Mouse (Mus musculus): ENCODE measurements around the gene Nkx2-3. TPM values are rescaled to one million over a fixed set of nuclear protein-coding genes. Genes with fewer than 3 reads are reported as not detected.
A peak's percentile ranks its signal among the peaks of the same experiment; 100 is the strongest.

Gene Nkx2-3
- 28.7 and 29.7 TPM in 2 replicates for total RNA-seq (2017)

GRCm38 (mm10) chr19:43612051-43612450, at the start of gene Nkx2-3:
Nkx2-3 (plus strand) TSS chr19:43612325.
- ATAC-seq (replicated peaks in 1 of 2; ENCODE audit: insufficient read depth in 1 of 2, low FRiP score in 2 of 2, low TSS enrichment in 1 of 2, low read depth in 1 of 2, poor library complexity in 2 of 2, severe bottlenecking in 2 of 2), result peak; percentile 58 to 60

DNA sequence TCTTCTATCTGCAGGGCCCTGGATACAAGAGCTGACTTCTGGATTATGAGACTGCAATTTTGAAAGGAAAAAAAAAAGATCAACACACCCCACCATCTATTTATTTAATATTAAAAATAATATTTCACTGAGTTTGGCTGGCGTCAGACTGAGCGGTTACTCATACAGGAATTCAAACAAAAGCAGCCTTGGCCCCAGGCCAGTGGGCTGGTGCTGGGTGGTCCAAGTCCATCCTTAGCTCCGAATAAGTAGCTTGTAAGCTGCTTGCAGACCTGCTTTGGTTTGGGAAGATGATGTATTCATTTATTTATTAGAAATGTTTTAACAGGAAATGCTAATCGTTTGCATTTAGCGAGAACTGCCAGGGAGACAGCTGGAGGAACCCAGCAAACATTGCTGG, 49.0 kb upstream of the Nkx2-3 start:
- ATAC-seq (replicated peaks in 1 of 2; ENCODE audit: insufficient read depth in 1 of 2, low FRiP score in 2 of 2, low TSS enrichment in 1 of 2, low read depth in 1 of 2, poor library complexity in 2 of 2, severe bottlenecking in 2 of 2), result no peak

DNA sequence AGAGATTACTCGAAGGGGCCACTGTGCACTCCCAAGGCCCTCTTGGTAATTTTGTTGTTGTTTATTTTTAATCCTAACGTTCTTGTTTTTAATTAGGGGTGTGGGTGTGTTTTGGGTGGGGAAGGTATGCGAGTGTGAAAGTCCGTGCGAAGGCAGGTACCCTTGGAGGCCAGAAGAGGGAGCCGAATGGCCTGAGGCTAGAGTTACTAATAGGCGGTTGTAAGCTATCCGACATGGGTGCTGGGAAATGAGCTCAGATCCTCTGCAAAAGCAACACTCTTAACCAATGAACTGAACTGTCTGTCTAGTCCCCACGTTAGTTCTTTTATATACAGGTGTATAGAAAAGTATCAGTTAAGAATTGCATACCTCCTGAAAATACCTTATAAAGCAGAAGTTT, 43.8 kb upstream of the Nkx2-3 start:
- ATAC-seq (replicated peaks in 1 of 2; ENCODE audit: insufficient read depth in 1 of 2, low FRiP score in 2 of 2, low TSS enrichment in 1 of 2, low read depth in 1 of 2, poor library complexity in 2 of 2, severe bottlenecking in 2 of 2), result no peak

DNA sequence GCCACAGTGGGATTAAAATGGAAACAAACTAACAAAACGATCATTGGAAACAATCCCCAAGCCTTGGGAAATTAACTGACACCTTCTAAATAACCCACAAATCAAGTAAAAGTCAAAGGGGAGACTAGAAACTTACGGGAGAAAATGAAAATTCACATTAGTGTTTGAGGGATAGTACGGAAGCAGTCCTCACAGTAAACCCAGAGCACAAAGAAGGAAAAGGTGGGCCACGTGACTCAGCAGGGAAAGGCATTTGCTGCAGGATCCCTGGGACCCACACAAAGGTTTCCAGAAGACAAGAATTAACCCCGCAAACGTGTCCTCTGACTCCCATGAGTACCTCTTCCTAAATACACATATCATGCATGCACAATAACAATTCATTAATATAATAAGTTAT, 43.0 kb upstream of the Nkx2-3 start:
- ATAC-seq (replicated peaks in 1 of 2; ENCODE audit: insufficient read depth in 1 of 2, low FRiP score in 2 of 2, low TSS enrichment in 1 of 2, low read depth in 1 of 2, poor library complexity in 2 of 2, severe bottlenecking in 2 of 2), result no peak

- peak; percentile 83 to 91 for ATAC-seq (replicated peaks in 1 of 2; ENCODE audit: insufficient read depth in 1 of 2, low FRiP score in 2 of 2, low TSS enrichment in 1 of 2, low read depth in 1 of 2, poor library complexity in 2 of 2, severe bottlenecking in 2 of 2)
Measured at GRCm38 (mm10) chr19:43570831-43571790, 41.0 kb upstream of the Nkx2-3 start.

DNA sequence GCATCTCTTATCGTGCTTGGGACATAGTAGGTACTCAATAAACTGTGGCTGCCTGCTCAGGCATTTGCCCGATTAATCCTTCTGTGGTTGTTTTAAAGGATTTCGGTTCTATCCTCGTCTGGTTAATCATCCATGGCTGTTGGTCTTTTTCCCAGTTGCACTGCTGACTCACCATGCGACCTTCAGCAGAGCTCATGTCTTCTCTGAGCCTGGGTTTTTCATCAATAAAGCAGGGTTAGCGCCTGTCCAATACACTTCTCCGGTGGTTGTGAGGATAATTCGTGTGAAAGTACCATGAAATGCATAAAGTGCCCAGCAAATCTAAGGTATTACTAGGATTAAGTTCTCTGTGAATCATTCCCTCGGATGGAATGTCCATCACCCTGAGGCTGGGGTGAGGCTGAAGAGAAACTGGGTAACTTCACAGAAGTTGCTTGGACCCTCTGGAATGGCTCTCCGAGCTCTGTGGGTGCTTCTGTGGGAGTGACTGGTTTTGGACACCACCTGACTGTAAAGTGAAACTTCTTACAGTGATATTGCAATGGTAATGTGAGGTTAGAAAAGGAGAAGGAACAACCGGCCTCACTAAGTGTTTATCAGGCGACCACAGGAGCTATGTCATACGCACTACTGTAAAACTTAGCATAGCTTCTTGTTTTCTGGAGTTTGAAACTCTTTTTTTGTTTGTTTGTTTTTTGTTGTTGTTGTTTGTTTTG, 32.9 kb upstream of the Nkx2-3 start:
- ATAC-seq (replicated peaks in 1 of 2; ENCODE audit: insufficient read depth in 1 of 2, low FRiP score in 2 of 2, low TSS enrichment in 1 of 2, low read depth in 1 of 2, poor library complexity in 2 of 2, severe bottlenecking in 2 of 2), result peak; percentile 88 to 90

DNA sequence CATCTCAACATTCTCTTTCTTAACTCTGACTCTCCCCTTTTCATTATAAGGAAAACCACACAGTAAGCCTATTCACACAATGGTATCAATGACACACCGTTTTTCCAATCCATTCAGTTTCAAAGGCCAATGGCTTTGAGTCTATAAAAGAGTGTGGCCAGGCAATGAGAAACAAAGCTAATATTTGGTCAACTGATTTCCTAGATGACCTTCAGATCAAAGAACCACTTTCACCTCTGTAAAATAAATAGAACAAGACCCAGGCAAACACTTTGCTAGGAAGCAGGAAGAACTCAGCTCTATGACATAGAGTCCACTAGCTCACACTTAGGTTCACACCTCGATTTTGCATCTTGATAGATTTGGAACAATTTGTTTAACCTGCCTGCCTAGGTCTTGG, 30.9 kb upstream of the Nkx2-3 start:
- ATAC-seq (replicated peaks in 1 of 2; ENCODE audit: insufficient read depth in 1 of 2, low FRiP score in 2 of 2, low TSS enrichment in 1 of 2, low read depth in 1 of 2, poor library complexity in 2 of 2, severe bottlenecking in 2 of 2), result no peak

GRCm38 (mm10) chr19:43583192-43583591, 28.9 kb upstream of the Nkx2-3 start:
- no peak for ATAC-seq (replicated peaks in 1 of 2; ENCODE audit: insufficient read depth in 1 of 2, low FRiP score in 2 of 2, low TSS enrichment in 1 of 2, low read depth in 1 of 2, poor library complexity in 2 of 2, severe bottlenecking in 2 of 2)

DNA sequence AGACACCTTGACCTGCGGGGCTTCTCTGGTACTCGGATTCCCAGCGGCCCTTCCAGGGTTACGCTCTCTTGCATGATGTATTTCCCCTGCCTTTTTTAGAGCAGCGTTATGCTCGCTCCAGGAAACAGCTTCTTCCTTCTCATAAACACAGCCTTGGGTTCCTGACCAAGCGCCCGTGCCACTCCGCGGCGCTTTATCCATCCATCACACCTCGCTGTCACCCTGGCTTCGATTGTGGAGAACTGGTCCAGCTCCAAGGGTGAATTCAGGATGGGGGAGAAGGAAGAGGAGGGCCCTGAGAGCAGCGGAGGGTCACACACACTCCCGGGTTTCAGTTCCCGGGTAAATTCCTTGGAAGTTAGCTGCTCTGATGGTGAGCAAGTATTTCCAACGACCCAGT, 28.5 kb upstream of the Nkx2-3 start:
- ATAC-seq (replicated peaks in 1 of 2; ENCODE audit: insufficient read depth in 1 of 2, low FRiP score in 2 of 2, low TSS enrichment in 1 of 2, low read depth in 1 of 2, poor library complexity in 2 of 2, severe bottlenecking in 2 of 2), result peak in 1 of 2 experiments; percentile 28; a peak in 1 of 4 replicates

GRCm38 (mm10) chr19:43584788-43585187, 27.3 kb upstream of the Nkx2-3 start:
- peak in 1 of 2 experiments; percentile 39; a peak in 1 of 4 replicates for ATAC-seq (replicated peaks in 1 of 2; ENCODE audit: insufficient read depth in 1 of 2, low FRiP score in 2 of 2, low TSS enrichment in 1 of 2, low read depth in 1 of 2, poor library complexity in 2 of 2, severe bottlenecking in 2 of 2)

- no peak for ATAC-seq (replicated peaks in 1 of 2; ENCODE audit: insufficient read depth in 1 of 2, low FRiP score in 2 of 2, low TSS enrichment in 1 of 2, low read depth in 1 of 2, poor library complexity in 2 of 2, severe bottlenecking in 2 of 2)
Measured at GRCm38 (mm10) chr19:43592026-43592425, 20.1 kb upstream of the Nkx2-3 start.

DNA sequence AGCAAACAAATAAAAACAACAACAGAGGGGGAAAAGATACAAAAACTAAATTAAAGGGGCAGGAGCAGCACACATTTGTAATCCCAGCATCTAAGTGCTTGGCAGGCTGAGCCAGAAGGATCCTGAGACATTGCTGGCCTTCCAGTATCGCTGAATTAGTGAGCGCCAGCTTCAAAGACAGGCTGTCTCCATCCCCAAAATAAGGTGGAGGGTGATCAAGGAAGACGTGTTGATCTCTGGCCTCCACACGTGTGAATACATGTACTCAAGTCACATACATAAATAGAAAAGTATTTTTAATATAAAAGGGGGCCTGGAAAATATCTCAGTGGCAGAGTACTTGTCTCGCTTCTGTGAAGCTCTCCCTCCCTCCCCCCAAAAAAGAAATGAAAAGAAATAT, 15.1 kb upstream of the Nkx2-3 start:
- no peak for ATAC-seq (replicated peaks in 1 of 2; ENCODE audit: insufficient read depth in 1 of 2, low FRiP score in 2 of 2, low TSS enrichment in 1 of 2, low read depth in 1 of 2, poor library complexity in 2 of 2, severe bottlenecking in 2 of 2)

- ATAC-seq (replicated peaks in 1 of 2; ENCODE audit: insufficient read depth in 1 of 2, low FRiP score in 2 of 2, low TSS enrichment in 1 of 2, low read depth in 1 of 2, poor library complexity in 2 of 2, severe bottlenecking in 2 of 2), result no peak
Measured at GRCm38 (mm10) chr19:43598741-43599660, 13.1 kb upstream of the Nkx2-3 start.

DNA sequence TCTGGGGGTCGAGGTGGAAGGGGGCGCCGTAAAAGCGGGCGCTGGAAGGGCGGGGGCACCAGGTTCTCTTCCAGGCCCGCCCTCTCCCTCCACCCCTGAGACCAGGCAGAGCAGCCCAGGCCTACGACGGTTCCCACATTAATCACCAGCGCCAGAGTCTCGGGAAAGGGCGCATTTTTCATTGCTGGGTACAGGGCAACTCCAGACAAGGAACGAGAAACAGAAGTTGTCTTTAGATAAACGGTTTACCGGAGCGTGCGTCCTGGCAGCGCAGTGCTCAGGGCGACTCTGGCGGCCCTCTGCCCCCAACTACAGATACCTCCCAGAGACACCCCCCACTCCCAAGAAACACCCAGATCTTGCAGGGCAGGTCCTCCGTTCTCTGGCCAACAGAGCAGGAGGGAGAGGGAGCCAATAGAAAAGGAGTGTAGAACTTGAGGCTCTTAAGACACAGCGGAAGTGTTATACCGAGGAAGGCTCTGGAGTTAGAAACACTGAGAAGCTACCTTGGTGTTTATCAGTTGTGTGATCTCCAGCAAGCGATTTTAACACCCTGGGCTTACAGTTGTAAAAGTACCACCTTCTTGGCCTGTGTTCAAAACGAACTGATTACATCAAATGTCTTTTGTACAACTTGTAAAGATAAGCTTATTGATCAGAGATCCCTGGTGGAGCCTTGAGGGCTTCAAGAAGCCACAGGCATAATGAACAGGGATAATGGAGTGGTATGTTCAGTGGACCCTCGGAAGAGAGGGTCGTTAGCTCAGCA, 12.2 kb upstream of the Nkx2-3 start:
- ATAC-seq (replicated peaks in 1 of 2; ENCODE audit: insufficient read depth in 1 of 2, low FRiP score in 2 of 2, low TSS enrichment in 1 of 2, low read depth in 1 of 2, poor library complexity in 2 of 2, severe bottlenecking in 2 of 2), result peak; percentile 41 to 46; a peak in 3 of 4 replicates

GRCm38 (mm10) chr19:43600545-43601331, 11.4 kb upstream of the Nkx2-3 start:
- no peak for ATAC-seq (replicated peaks in 1 of 2; ENCODE audit: insufficient read depth in 1 of 2, low FRiP score in 2 of 2, low TSS enrichment in 1 of 2, low read depth in 1 of 2, poor library complexity in 2 of 2, severe bottlenecking in 2 of 2)

- ATAC-seq (replicated peaks in 1 of 2; ENCODE audit: insufficient read depth in 1 of 2, low FRiP score in 2 of 2, low TSS enrichment in 1 of 2, low read depth in 1 of 2, poor library complexity in 2 of 2, severe bottlenecking in 2 of 2), result peak; percentile 33 to 61
Measured at GRCm38 (mm10) chr19:43601440-43601839, 10.7 kb upstream of the Nkx2-3 start.

All from hematopoietic stem cell, adult 5-6 weeks (primary cell).